Mouse (Mus musculus) hindbrain, embryonic 12.5 days (tissue): ENCODE measurements around the gene Pml. TPM values are rescaled to one million over a fixed set of nuclear protein-coding genes. Genes with fewer than 3 reads are reported as not detected.
A peak's percentile ranks its signal among the peaks of the same experiment; 100 is the strongest.

Source experiments
- ATAC-seq: fragments of 200-750 bp; cut with Nextera tagmentation; 2 replicates; pipeline ENCODE4 v1.8.0; 2017; ENCODE audit warnings: moderate TSS enrichment; ENCODE audit not compliant: low FRiP score
- H3K27ac ChIP-seq: fragments of 300-500 bp; sonication (generic); 2 replicates; pipeline ENCODE4 v1.5.1; 2016; ENCODE audit warnings: mild to moderate bottlenecking
- H3K27me3 ChIP-seq: fragments of 300-500 bp; sonication (generic); 2 replicates; pipeline ENCODE4 v1.6.1; 2016; ENCODE audit warnings: mild to moderate bottlenecking
- H3K36me3 ChIP-seq: fragments of 300-500 bp; sonication (generic); 2 replicates; pipeline ENCODE4 v1.6.1; 2016; ENCODE audit warnings: mild to moderate bottlenecking
- H3K4me1 ChIP-seq: fragments of 300-500 bp; sonication (generic); 2 replicates; pipeline ENCODE4 v1.6.1; 2016
- H3K4me2 ChIP-seq: fragments of 300-500 bp; sonication (generic); replicated peaks from 2 replicates; pipeline ENCODE4 v1.6.1; 2016; ENCODE audit warnings: mild to moderate bottlenecking
- H3K4me3 ChIP-seq: fragments of 300-500 bp; sonication (generic); 2 replicates; pipeline ENCODE4 v1.5.1; 2016; ENCODE audit warnings: mild to moderate bottlenecking
- H3K9ac ChIP-seq: fragments of 300-500 bp; sonication (generic); 2 replicates; pipeline ENCODE4 v1.6.1; 2016; ENCODE audit warnings: mild to moderate bottlenecking, moderate library complexity
- H3K9me3 ChIP-seq: fragments of 300-500 bp; sonication (generic); replicated peaks from 2 replicates; pipeline ENCODE4 v1.6.1; 2016; ENCODE audit warnings: mild to moderate bottlenecking
- WGBS: fragments of 180-500 bp; shearing (Covaris S2); methylation state at CpG from one replicate; pipeline ENCODE4 v1.1.7; 2016; 5-methylcytosine and 5-hydroxymethylcytosine counted together
- polyA plus RNA-seq: library from polyadenylated mRNA; unstranded; fragments of >200 nt; fragmentation: Nextera tagmentation; extraction: Ambion mirVana; gene quantifications from 2 replicates; pipeline ENCODE4 v1.2.1, GENCODE M21; 2016

Gene Pml
- polyA plus RNA-seq, 1 experiment from 2014 or later = 10.1 TPM

DNA sequence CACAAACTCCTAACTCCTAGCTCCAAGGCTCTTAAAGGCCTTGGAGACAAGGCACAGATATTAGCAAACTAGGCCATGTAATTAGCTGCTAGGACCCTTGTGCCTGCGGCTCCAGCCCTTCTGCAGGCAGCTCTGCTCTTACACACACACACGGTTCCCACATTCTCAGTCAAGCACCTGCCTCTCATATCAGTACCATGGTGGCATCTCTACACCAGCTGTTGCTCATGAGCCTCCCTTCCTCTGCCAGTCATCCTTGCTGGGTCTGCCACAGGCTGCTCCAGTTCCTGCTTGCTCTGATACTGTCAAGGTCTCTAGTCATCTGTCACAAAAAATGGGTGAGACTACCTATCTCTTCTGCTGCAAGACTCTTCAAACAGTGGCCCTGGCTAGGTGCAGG, 25.2 kb downstream of the Pml start:
- no peak for ATAC-seq
- H3K4me1 ChIP-seq = no peaks in the 10 kb centered on the region
- no peak overlapping the region for H3K4me3 ChIP-seq
- H3K4me2 ChIP-seq = no peak overlapping the region
- H3K27me3 ChIP-seq = no peaks in the 10 kb centered on the region
- H3K27ac ChIP-seq = no peak overlapping the region
- no peaks in the 10 kb centered on the region for H3K9me3 ChIP-seq
- H3K36me3 ChIP-seq = peaks cover 13% of the 10 kb centered on the region
- WGBS = 86% methylated on average over 2 of the region's 2 CpGs
- H3K9ac ChIP-seq = no peak overlapping the region

DNA sequence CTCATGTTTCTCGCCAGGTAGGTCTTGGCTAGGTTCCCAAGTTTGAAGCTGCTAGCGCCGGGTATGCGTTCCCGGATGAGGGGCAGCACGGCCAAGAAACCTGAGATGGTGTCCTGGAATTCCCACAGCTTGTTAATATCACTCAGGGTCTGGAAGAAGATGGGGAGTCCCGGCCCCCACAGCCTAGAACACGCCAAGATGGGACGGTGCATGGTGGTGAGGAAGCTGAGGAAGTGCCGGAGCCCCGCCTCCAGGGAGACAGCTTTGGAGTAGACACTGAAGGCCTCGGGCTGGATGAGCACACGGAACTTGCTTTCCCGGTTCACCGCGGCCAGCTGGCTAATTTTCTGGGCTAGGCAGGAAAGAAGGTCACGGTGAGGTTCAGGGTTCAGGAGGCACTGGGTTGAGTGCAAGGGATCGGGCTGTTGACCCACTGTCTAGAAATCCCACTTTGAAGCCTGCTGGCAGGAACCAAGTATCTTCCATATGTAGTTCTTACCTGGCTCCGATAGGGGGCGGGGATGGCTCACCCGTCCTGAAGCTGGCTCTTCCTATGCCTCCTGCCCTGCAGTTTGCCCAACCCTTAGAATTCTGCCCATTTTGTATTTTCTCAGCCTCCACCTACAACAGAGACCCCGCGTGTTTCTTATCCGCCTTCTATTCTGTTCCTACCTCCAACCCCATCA, 29.2 kb downstream of the Pml start:
- Histone ChIP-seq H3K4me3 (no peak overlapping the region), H3K9ac (no peak overlapping the region), H3K9me3 (no peaks in the 10 kb centered on the region), H3K4me1 (0 out of 2 replicates have a peak, but pooled peaks cover 9% of the 10 kb centered on the region), H3K27ac (no peak overlapping the region), H3K36me3 (no peaks in the 10 kb centered on the region), H3K27me3 (no peaks in the 10 kb centered on the region), H3K4me2 (no peak overlapping the region)
- 68% methylated on average over 24 of the region's 24 CpGs for WGBS
- ATAC-seq = no peak

DNA sequence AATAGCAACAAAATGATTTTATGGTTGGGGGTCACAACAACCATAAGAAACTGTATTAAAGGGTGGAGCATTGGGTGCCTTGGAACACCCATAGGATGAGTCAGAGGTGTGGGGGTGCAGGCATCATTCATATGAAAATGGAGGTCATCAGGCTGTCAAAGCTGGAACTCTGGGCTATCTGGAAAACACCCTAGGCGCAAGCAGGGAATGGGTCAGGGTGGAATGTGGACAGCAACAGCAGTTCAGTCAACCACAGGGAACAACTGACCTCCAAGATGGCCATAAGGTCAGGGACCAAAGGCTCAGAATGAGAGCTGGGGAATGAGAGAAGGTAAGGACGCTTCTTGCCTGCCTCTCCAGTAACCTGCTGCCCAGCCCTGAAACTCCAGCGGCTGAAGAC, 31.0 kb downstream of the Pml start:
- no peak overlapping the region for H3K4me3 ChIP-seq
- ATAC-seq = no peak
- H3K4me1 ChIP-seq = peaks cover 20% of the 10 kb centered on the region
- H3K9me3 ChIP-seq = no peaks in the 10 kb centered on the region
- no peaks in the 10 kb centered on the region for H3K36me3 ChIP-seq
- H3K27me3 ChIP-seq = no peaks in the 10 kb centered on the region
- no peak overlapping the region for H3K27ac ChIP-seq
- no peak overlapping the region for H3K9ac ChIP-seq
- WGBS = 87% methylated on average over 3 of the region's 3 CpGs
- no peak overlapping the region for H3K4me2 ChIP-seq

DNA sequence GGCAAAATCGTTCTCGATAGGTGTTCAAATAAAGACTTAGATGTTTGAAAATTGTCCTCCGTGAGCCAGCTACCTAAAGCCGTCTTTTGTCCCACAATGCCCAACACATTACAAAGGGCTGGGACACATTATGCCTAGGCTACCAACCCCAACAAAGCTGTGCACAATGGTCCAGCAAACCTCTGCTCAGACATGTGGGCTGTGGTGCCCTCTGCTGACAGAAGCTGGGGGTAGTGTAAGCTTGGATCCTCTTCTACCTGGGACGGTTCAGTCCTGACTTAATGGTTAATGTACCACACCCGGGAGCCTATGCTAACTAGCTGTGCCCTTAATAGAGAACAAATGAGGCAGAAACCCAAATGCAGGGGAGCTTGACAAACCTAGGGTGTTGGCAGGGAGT, 33.2 kb downstream of the Pml start:
- 0 out of 2 replicates have a peak, but pooled peaks have one; percentile 56 for ATAC-seq
- no peak overlapping the region for H3K9ac ChIP-seq
- H3K4me1 ChIP-seq = peaks cover 22% of the 10 kb centered on the region
- H3K27ac ChIP-seq = no peak overlapping the region
- 50% methylated on average over 6 of the region's 6 CpGs for WGBS
- H3K36me3 ChIP-seq = no peaks in the 10 kb centered on the region
- no peaks in the 10 kb centered on the region for H3K27me3 ChIP-seq
- no peak overlapping the region for H3K4me2 ChIP-seq
- no peak overlapping the region for H3K4me3 ChIP-seq
- H3K9me3 ChIP-seq = no peaks in the 10 kb centered on the region

DNA sequence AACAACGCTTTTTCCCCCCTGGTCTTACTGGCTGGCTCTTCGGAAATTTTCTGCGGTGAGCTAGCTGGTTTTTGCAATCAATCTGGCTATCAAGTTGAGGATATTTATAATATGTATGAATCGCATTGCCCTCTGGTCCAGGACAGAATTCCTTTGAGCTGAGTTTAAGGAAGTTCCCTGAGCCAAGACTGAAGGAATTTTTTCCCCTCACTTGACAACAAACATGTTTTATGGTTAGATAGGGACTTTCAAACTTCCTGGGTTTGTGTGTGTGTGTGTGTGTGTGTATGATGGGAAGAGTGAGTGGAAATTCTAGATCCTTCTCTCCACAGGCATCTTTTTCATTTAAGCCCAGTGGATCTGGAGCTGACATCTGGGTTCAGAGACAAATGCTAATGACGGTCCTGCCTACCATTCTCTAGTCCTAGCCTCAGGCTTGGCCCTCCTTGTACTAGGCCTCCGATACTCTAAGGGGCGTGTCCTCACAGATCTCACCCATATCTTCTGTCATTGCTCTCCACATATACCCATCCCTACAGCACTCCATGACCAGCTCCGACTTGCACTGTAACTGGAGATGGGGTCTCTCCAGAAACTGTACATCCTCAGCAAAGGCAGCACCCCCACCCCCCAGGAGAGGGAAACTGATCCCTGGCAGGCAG, 34.9 kb downstream of the Pml start:
- no peak overlapping the region for H3K4me3 ChIP-seq
- no peak overlapping the region for H3K27ac ChIP-seq
- H3K9me3 ChIP-seq = no peaks in the 10 kb centered on the region
- H3K4me2 ChIP-seq = no peak overlapping the region
- WGBS = 58% methylated on average over 8 of the region's 8 CpGs
- peaks cover 22% of the 10 kb centered on the region for H3K4me1 ChIP-seq
- H3K9ac ChIP-seq = no peak overlapping the region
- H3K27me3 ChIP-seq = no peaks in the 10 kb centered on the region
- no peaks in the 10 kb centered on the region for H3K36me3 ChIP-seq
- ATAC-seq = no peak

DNA sequence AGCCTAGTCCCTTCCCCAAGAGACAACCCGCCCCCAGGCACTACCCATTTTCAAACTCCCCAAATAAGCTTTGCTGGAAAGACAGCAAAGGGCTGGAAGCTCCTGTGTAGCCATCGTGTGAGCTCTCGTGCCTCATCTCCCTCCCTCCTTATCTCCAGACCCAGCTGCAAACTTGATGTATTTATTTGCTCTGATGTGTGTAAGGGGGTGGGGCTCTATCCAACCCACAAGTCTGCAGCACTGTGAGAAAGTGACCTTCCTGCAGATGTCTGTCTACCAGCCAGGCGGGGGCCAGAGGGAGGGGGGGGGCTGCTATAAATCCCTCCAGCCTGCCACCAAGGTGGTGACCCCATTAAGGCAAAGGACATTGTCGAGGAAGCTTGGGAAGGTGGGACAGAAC, 35.7 kb downstream of the Pml start:
- Histone ChIP-seq H3K9me3 (no peaks in the 10 kb centered on the region), H3K4me1 (peaks cover 22% of the 10 kb centered on the region), H3K4me2 (no peak overlapping the region), H3K9ac (no peak overlapping the region), H3K4me3 (no peak overlapping the region), H3K27me3 (no peaks in the 10 kb centered on the region), H3K27ac (no peak overlapping the region), H3K36me3 (no peaks in the 10 kb centered on the region)
- WGBS = 39% methylated on average over 5 of the region's 5 CpGs
- ATAC-seq = no peak

DNA sequence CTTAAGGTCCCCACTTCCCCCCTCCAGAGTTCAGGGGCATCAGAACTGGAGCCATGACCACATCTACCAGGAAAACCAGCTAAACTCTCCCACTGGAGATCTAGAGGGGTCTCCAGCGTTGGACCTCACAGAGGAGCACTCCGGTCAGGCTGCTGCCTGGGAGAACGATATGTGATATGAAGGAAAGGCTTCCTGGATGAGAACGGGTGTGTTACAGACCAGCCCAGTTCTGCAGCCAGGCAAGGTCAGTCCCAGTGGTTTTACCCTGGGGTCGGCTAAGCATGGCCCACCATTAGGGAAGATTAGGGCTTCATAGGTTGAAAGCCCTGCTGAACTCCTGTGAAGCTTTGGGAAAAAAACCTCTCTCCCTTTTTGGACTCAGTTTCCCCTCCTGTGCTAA, 36.2 kb downstream of the Pml start:
- H3K27me3 ChIP-seq = no peaks in the 10 kb centered on the region
- no peaks in the 10 kb centered on the region for H3K36me3 ChIP-seq
- no peaks in the 10 kb centered on the region for H3K9me3 ChIP-seq
- H3K4me3 ChIP-seq = no peak overlapping the region
- H3K4me2 ChIP-seq = no peak overlapping the region
- no peak overlapping the region for H3K9ac ChIP-seq
- no peak overlapping the region for H3K27ac ChIP-seq
- WGBS = 75% methylated on average over 5 of the region's 5 CpGs
- ATAC-seq = no peak
- H3K4me1 ChIP-seq = peaks cover 22% of the 10 kb centered on the region

DNA sequence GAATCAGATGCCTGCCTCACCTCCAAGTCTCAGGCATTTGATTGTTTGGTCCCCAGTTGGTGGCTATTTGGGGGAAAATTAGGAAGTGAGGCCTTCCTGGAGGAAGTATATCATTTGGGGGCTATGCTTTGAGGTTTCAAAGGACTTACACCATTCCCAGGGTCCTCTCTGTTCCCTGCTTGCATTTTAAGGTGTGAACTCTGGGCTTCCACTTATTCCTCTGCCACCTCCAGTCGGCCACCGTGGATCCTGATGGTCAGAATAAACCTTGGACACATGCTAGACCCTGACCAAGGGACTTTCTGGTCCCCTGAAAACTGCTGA, 39.3 kb downstream of the Pml start:
- ATAC-seq = no peak
- no peak overlapping the region for H3K4me2 ChIP-seq
- WGBS = 88% methylated on average over 2 of the region's 2 CpGs

DNA sequence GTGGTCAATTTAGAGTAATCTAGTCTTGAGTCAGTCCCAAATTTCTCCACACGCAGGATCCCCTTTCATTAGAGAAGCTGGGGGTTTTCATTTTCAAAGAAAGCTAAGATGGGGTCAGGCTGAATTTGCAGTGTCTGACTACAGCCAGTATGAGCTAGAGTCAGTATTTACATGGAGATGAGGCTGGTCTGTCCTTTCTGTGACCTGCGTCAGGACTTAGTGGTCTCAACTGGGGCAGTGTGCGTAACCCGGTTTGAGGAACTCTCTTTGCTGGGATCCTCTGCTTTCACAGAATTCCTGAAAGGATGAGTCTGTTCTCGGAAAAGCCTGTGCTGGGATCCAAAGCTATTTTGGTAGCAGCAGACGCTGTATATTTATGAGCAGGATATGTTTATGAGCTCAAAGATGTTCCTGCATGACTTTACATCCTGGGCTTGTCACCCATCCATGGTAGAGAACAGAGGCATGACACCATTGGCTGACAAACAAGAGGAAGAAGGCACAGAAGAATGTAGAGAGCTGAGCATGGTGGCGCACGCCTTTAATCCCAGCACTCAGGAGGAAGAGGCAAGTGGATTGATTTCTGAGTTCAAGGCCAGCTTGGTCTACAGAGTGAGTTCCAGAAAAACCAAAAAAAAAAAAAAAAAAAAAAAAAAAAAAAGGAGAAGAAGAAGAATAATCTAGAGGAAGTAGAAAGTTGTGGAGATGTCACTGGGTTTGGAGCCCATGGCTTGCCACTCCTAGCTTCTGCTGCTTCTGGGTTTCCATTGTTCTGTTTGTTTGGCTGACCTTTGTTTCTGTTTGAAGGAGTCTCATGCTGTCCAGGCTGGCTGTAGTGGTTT, 39.9 kb downstream of the Pml start:
- H3K27ac ChIP-seq = no peak overlapping the region
- H3K4me3 ChIP-seq = no peak overlapping the region
- no peak for ATAC-seq
- peaks cover 9% of the 10 kb centered on the region for H3K4me1 ChIP-seq
- WGBS = 69% methylated on average over 8 of the region's 8 CpGs
- no peak overlapping the region for H3K9ac ChIP-seq
- H3K27me3 ChIP-seq = peaks cover 17% of the 10 kb centered on the region
- no peaks in the 10 kb centered on the region for H3K36me3 ChIP-seq
- H3K4me2 ChIP-seq = no peak overlapping the region
- H3K9me3 ChIP-seq = no peaks in the 10 kb centered on the region

More for the DNA sequence above, 39.3 kb downstream of the Pml start:
- Histone ChIP-seq H3K9me3 (no peaks in the 10 kb centered on the region), H3K9ac (no peak overlapping the region), H3K36me3 (no peaks in the 10 kb centered on the region), H3K4me3 (no peak overlapping the region), H3K27ac (no peak overlapping the region), H3K27me3 (peaks cover 12% of the 10 kb centered on the region; the same call in 1 of the 2 replicates), H3K4me1 (peaks cover 13% of the 10 kb centered on the region)

DNA sequence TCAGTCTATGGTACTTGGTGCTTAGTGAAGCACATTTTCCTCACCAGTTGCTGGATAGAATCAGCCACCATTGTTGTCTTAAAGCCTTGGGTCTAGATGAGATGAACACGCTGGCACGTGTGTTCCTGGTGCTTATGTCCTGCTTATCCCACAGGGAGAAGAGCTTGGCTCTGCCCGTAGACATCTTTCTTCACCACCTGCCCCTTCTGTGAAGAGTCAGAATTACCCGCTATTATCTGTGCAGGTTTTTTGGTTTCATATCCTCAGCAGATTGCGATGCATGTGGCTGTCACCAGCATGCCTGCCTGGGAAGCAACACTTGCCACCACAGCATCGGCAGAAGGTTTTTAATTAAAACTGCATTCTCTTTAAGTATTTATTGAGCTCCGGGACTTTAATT, 43.6 kb downstream of the Pml start:
- Histone ChIP-seq H3K4me2 (no peak overlapping the region), H3K36me3 (no peaks in the 10 kb centered on the region), H3K27me3 (peaks cover 49% of the 10 kb centered on the region), H3K4me1 (peaks cover 25% of the 10 kb centered on the region), H3K9me3 (no peaks in the 10 kb centered on the region), H3K9ac (no peak overlapping the region), H3K27ac (no peak overlapping the region), H3K4me3 (no peak overlapping the region)
- WGBS = 79% methylated on average over 7 of the region's 7 CpGs
- no peak for ATAC-seq

DNA sequence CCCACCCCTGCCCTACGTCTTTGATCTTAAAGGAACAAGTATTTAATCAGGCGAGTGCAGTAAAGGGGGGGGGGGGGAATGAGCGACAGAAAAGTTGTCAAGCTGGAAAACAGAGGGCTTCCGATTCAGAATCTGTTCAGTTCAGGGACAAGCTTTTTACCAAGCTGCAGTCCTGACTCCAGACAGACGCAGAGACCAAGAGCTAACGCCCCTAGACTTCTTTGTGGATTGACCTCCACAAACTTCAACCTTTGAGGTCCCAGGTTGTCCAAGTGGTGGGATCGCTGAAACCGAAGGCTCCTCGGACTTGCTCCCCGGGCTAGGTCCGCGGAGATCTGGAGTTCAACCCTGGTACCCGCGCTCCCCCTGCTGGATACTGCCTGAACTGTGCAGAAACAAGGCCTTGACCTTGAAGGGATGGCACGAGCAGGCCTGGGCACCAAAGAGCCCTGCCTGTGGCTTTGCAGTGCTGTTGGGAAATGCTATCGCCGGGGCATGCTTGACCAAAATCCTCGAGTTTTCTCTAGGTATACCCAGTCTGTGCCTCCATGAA, 45.1 kb downstream of the Pml start:
- no peak overlapping the region for H3K27ac ChIP-seq
- H3K4me1 ChIP-seq = peaks cover 36% of the 10 kb centered on the region
- peaks cover 64% of the 10 kb centered on the region for H3K27me3 ChIP-seq
- peak; percentile 61 for ATAC-seq
- no peaks in the 10 kb centered on the region for H3K9me3 ChIP-seq
- peak overlapping the region; percentile 27 for H3K4me3 ChIP-seq
- 3% methylated on average over 18 of the region's 18 CpGs for WGBS
- H3K4me2 ChIP-seq = peak overlapping the region; percentile 52
- H3K9ac ChIP-seq = no peak overlapping the region
- no peaks in the 10 kb centered on the region for H3K36me3 ChIP-seq
